Mouse (Mus musculus): ENCODE measurements around the gene Olfr70. TPM values are rescaled to one million over a fixed set of nuclear protein-coding genes. Genes with fewer than 3 reads are reported as not detected.
A peak's percentile ranks its signal among the peaks of the same experiment; 100 is the strongest.

Gene Olfr70
- total and polyA plus RNA-seq, 3 experiments, result not detected

GRCm38 (mm10) chr4:43730750-43731297, 30.2 kb upstream of the Olfr70 start:
- Histone ChIP-seq H3K4me3 (replicated peaks in 1 of 3; ENCODE audit: low read depth in 2 of 3, low read length in 2 of 3, poor library complexity in 1 of 3) (no peak overlapping the region), H3K36me3 (replicated peaks in 1 of 2; ENCODE audit: control insufficient read depth in 1 of 2, insufficient read depth in 1 of 2, low read length in 1 of 2) (no peaks in the 10 kb centered on the region), H3K4me2 (ENCODE audit: insufficient read depth, low read depth, poor library complexity, severe bottlenecking) (no peak overlapping the region), H3K27me3 (replicated peaks) (peaks cover 90% of the 10 kb centered on the region), H3K9ac (ENCODE audit: insufficient read depth, low read depth) (no peak overlapping the region), H3K79me2 (replicated peaks; ENCODE audit: control insufficient read depth, extremely low read depth, insufficient read depth, poor library complexity, severe bottlenecking) (no peaks in the 10 kb centered on the region), H3K9me3 (replicated peaks; ENCODE audit: low read length) (no peaks in the 10 kb centered on the region), H3K4me1 (ENCODE audit: control insufficient read depth in 1 of 2, insufficient read depth in 2 of 2) (no peaks in the 10 kb centered on the region), H3K27ac (ENCODE audit: insufficient read depth, low read depth) (no peak overlapping the region)
- in situ Hi-C loops (cut with MboI; ENCODE audit: low pct_ligation_motif_present, low pct_unique_long_range_greater_than_20kb, low sequenced_read_pairs) (loop anchor here (10.0 to 25.0 kb wide), 2 partner anchors 124 to 256 kb away; partner anchors contain the start of genes Ccin and Olfr155), dilution Hi-C loops (cut with MboI; ENCODE audit: extremely low pct_ligation_motif_present, extremely low pct_unique_long_range_greater_than_20kb, low sequenced_read_pairs) (no loop called here)
- TF ChIP-seq IRF4 (IDR thresholded peaks at IDR 0.05; ENCODE audit: low read depth, low read length) (0 out of 2 replicates have a peak, but pooled peaks have one; percentile 42), RCOR1 (conservative IDR thresholded peaks at IDR 0.05; ENCODE audit: low read depth, low read length) (no peak), CTCF (conservative IDR thresholded peaks at IDR 0.05 in 1 of 2, IDR thresholded peaks at IDR 0.05 in 1 of 2; ENCODE audit: low read depth in 2 of 2, low read length in 2 of 2) (peak in 1 of 2 experiments; percentile 24; a peak in 1 of 4 replicates), SMC3 (IDR thresholded peaks at IDR 0.05; ENCODE audit: low read depth, low read length) (0 out of 2 replicates have a peak, but pooled peaks have one; percentile 11), HCFC1 (IDR thresholded peaks at IDR 0.05; ENCODE audit: low read depth, low read length) (no peak), CHD2 (IDR thresholded peaks at IDR 0.05; ENCODE audit: low read length) (no peak)
- peak; percentile 12 for DNase-seq (ENCODE audit: extremely low read depth)

GRCm38 (mm10) chr4:43729794-43730550, 29.4 kb upstream of the Olfr70 start, which contains the start of gene Spaar:
Spaar (plus strand) TSS chr4:43730034.
- H3K9me3 ChIP-seq (replicated peaks; ENCODE audit: low read length), result no peaks in the 10 kb centered on the region
- DNase-seq (ENCODE audit: extremely low read depth), result no peak
- peaks cover 90% of the 10 kb centered on the region for H3K27me3 ChIP-seq (replicated peaks)
- no peaks in the 10 kb centered on the region for H3K79me2 ChIP-seq (replicated peaks; ENCODE audit: control insufficient read depth, extremely low read depth, insufficient read depth, poor library complexity, severe bottlenecking)
- no peak within 1 kb of the TSS for H3K4me3 ChIP-seq (replicated peaks in 1 of 3; ENCODE audit: low read depth in 2 of 3, low read length in 2 of 3, poor library complexity in 1 of 3)
- H3K4me1 ChIP-seq (ENCODE audit: control insufficient read depth in 1 of 2, insufficient read depth in 2 of 2), result no peaks in the 10 kb centered on the region
- no peak within 1 kb of the TSS for H3K27ac ChIP-seq (ENCODE audit: insufficient read depth, low read depth)
- H3K4me2 ChIP-seq (ENCODE audit: insufficient read depth, low read depth, poor library complexity, severe bottlenecking), result no peak within 1 kb of the TSS
- dilution Hi-C loops (cut with MboI; ENCODE audit: extremely low pct_ligation_motif_present, extremely low pct_unique_long_range_greater_than_20kb, low sequenced_read_pairs), result no loop called here
- TF ChIP-seq MAZ (IDR thresholded peaks at IDR 0.05; ENCODE audit: low read depth, low read length) (no peak), USF2 (conservative IDR thresholded peaks at IDR 0.05; ENCODE audit: low read depth, low read length) (no peak), ZKSCAN1 (IDR thresholded peaks at IDR 0.05; ENCODE audit: borderline replicate concordance, low read depth, low read length) (no peak), RAD21 (IDR thresholded peaks at IDR 0.05; ENCODE audit: low read depth, low read length) (no peak), MXI1 (IDR thresholded peaks at IDR 0.05; ENCODE audit: low read depth, low read length) (no peak), TCF12 (IDR thresholded peaks at IDR 0.05; ENCODE audit: low read depth, low read length) (no peak), IRF4 (IDR thresholded peaks at IDR 0.05; ENCODE audit: low read depth, low read length) (no peak), RCOR1 (conservative IDR thresholded peaks at IDR 0.05; ENCODE audit: low read depth, low read length) (no peak), KAT2A (IDR thresholded peaks at IDR 0.05; ENCODE audit: insufficient replicate concordance, low read length) (no peak), CHD2 (IDR thresholded peaks at IDR 0.05; ENCODE audit: low read length) (no peak)
- in situ Hi-C loops (cut with MboI; ENCODE audit: low pct_ligation_motif_present, low pct_unique_long_range_greater_than_20kb, low sequenced_read_pairs), result loop anchor here (10.0 to 25.0 kb wide), 2 partner anchors 125 to 257 kb away; partner anchors contain the start of genes Ccin and Olfr155
- H3K36me3 ChIP-seq (replicated peaks in 1 of 2; ENCODE audit: control insufficient read depth in 1 of 2, insufficient read depth in 1 of 2, low read length in 1 of 2), result no peaks in the 10 kb centered on the region
- H3K9ac ChIP-seq (ENCODE audit: insufficient read depth, low read depth), result no peak within 1 kb of the TSS

Data from CH12.LX (cell line).